Mouse (Mus musculus): Measurements from ENCODE around the gene Fbxw11. TPM values are rescaled to one million over a fixed set of nuclear protein-coding genes. Genes with fewer than 3 reads are reported as not detected.
A peak's percentile ranks its signal among the peaks of the same experiment; 100 is the strongest.

The Fbxw11 gene
- polyA plus RNA-seq, 1 experiment, result 44.5 TPM

DNA sequence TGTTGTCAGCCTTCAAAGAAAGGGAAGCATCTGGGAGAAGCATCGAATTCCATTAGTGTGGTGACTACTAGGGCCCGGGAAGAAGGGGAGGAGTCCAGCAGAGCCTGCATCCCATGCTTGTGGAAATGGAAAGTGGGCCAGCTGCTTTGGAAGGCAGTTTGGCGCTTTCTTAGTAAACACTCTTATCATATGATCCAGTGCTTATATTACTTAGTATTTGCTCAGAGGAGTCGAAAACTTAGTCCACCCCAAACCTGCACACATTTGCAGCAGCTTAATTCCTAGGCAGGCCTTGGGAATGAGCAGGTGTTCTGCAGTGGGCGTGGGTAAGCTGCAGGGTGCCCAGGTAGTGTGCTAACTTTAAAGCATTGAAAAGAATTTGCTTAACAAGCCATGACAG lies 89.9 kb downstream of the Fbxw11 start:
- Histone ChIP-seq H3K4me3 (no peak overlapping the region), H3K4me2 (ENCODE audit: low read depth) (no peak overlapping the region), H3K36me3 (ENCODE audit: control insufficient read depth, insufficient read depth) (peaks cover 45% of the 10 kb centered on the region), H3K79me2 (ENCODE audit: control insufficient read depth, insufficient read depth) (no peaks in the 10 kb centered on the region), H3ac (ENCODE audit: control insufficient read depth, insufficient read length) (no peak overlapping the region), H3K27me3 (ENCODE audit: control insufficient read depth, insufficient read depth, insufficient read length) (no peaks in the 10 kb centered on the region)
- TF ChIP-seq TCF3 (IDR thresholded peaks at IDR 0.05; ENCODE audit: insufficient read length, low read depth) (no peak), MAX (IDR thresholded peaks at IDR 0.05; ENCODE audit: low read depth) (no peak), TCF12 (IDR thresholded peaks at IDR 0.05; ENCODE audit: insufficient read depth, poor library complexity, severe bottlenecking) (no peak), MYOG (IDR thresholded peaks at IDR 0.05; ENCODE audit: control insufficient read depth in 1 of 3, insufficient read depth in 1 of 3, insufficient read length in 2 of 3, low read depth in 2 of 3) (no peak), REST (IDR thresholded peaks at IDR 0.05; ENCODE audit: insufficient read depth, insufficient read length) (no peak), POLR2AphosphoS2 (IDR thresholded peaks at IDR 0.05; ENCODE audit: insufficient read length, low read depth) (no peak)

DNA sequence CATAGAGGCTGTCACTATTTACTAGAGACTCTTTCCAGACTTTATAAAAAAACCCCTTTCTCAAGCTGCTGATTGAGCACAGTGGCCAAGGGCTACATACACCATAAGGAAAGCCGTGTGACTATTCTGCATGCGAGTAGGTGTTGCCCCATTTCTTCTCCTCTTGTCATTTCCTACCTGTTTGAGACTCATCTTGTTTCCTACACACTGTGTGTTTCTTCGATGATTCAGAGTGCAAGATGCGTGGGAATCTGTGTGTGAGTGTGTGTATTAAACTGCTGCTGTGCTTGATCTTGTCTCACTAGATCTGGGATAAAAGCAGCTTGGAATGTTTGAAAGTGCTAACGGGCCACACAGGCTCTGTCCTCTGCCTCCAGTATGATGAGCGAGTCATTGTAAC lies 90.7 kb downstream of the Fbxw11 start:
- Histone ChIP-seq H3K4me3 (no peak overlapping the region), H3K36me3 (ENCODE audit: control insufficient read depth, insufficient read depth) (peaks cover 51% of the 10 kb centered on the region), H3K79me2 (ENCODE audit: control insufficient read depth, insufficient read depth) (no peaks in the 10 kb centered on the region), H3ac (ENCODE audit: control insufficient read depth, insufficient read length) (no peak overlapping the region), H3K27me3 (ENCODE audit: control insufficient read depth, insufficient read depth, insufficient read length) (no peaks in the 10 kb centered on the region), H3K4me2 (ENCODE audit: low read depth) (no peak overlapping the region)
- TF ChIP-seq MYOG (IDR thresholded peaks at IDR 0.05; ENCODE audit: control insufficient read depth in 1 of 3, insufficient read depth in 1 of 3, insufficient read length in 2 of 3, low read depth in 2 of 3) (no peak), MYOD1 (IDR thresholded peaks at IDR 0.05; ENCODE audit: control insufficient read depth in 1 of 3, insufficient read length in 2 of 3, low read depth in 2 of 3) (no peak), E2F4 (IDR thresholded peaks at IDR 0.05; ENCODE audit: insufficient read depth) (no peak), TCF12 (IDR thresholded peaks at IDR 0.05; ENCODE audit: insufficient read depth, poor library complexity, severe bottlenecking) (no peak), TCF3 (IDR thresholded peaks at IDR 0.05; ENCODE audit: insufficient read length, low read depth) (no peak), MAX (IDR thresholded peaks at IDR 0.05; ENCODE audit: low read depth) (no peak), CEBPB (IDR thresholded peaks at IDR 0.05; ENCODE audit: insufficient read depth, poor library complexity, severe bottlenecking) (no peak)

DNA sequence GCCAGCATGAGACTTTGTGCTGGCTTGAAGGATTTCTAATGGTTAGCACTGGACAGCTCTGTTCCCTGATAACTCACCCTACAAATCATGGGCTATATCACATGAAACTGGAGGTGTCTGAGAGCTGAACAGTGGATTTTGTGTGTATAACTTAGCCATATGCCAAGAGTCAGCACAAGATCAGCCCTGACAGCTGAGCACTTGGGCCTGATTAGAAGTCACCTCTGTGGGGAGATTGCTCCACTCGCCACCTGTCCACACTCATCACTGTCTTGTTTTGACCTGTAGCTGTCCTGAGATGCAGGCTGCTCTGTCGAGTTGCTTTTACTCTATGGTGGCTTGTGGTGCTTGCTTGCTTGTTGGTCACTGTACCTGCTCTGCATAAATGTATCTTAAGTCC lies 93.8 kb downstream of the Fbxw11 start:
- no peak for TF ChIP-seq CEBPB (IDR thresholded peaks at IDR 0.05; ENCODE audit: insufficient read depth, poor library complexity, severe bottlenecking)
- TF ChIP-seq POLR2A (IDR thresholded peaks at IDR 0.05; ENCODE audit: insufficient read length, low read depth), result no peak
- TF ChIP-seq USF1 (IDR thresholded peaks at IDR 0.05; ENCODE audit: low read depth), result no peak
- no peak for TF ChIP-seq POLR2AphosphoS2 (IDR thresholded peaks at IDR 0.05; ENCODE audit: insufficient read length, low read depth)
- no peak for TF ChIP-seq MAX (IDR thresholded peaks at IDR 0.05; ENCODE audit: low read depth)
- peak; percentile 42 to 99 (median 96) for TF ChIP-seq MYOD1 (IDR thresholded peaks at IDR 0.05; ENCODE audit: control insufficient read depth in 1 of 3, insufficient read length in 2 of 3, low read depth in 2 of 3)
- peak in 2 of 3 experiments; percentile 28 to 78 for TF ChIP-seq MYOG (IDR thresholded peaks at IDR 0.05; ENCODE audit: control insufficient read depth in 1 of 3, insufficient read depth in 1 of 3, insufficient read length in 2 of 3, low read depth in 2 of 3)
- peak; percentile 55 for TF ChIP-seq TCF12 (IDR thresholded peaks at IDR 0.05; ENCODE audit: insufficient read depth, poor library complexity, severe bottlenecking)
- Histone ChIP-seq H3K79me2 (ENCODE audit: control insufficient read depth, insufficient read depth) (no peaks in the 10 kb centered on the region), H3K27me3 (ENCODE audit: control insufficient read depth, insufficient read depth, insufficient read length) (no peaks in the 10 kb centered on the region), H3K4me2 (ENCODE audit: low read depth) (no peak overlapping the region), H3K4me3 (no peak overlapping the region), H3K36me3 (ENCODE audit: control insufficient read depth, insufficient read depth) (peaks cover 70% of the 10 kb centered on the region), H3ac (ENCODE audit: control insufficient read depth, insufficient read length) (no peak overlapping the region)

DNA sequence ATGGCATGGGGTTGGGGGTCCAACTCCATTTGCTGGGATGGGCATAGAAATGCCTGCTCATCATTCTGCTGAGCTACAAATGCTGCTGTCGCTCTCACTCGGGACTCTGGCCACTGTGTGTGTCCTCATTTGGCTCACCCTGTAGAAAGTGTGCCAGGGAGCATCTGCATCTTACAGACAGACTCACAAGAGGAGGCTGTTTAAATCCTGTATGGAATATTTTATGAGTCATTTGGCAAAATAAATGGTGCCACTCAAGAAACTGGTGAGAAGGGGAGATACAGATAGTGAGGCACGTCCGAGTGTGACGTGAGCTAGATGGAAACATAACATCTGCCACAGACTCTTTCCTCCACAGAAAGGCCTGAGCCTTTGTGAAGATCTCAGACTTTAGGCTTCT lies 95.2 kb downstream of the Fbxw11 start:
- no peak overlapping the region for H3K4me2 ChIP-seq (ENCODE audit: low read depth)
- TF ChIP-seq E2F4 (IDR thresholded peaks at IDR 0.05; ENCODE audit: insufficient read depth) (no peak), POLR2AphosphoS2 (IDR thresholded peaks at IDR 0.05; ENCODE audit: insufficient read length, low read depth) (no peak), MYOD1 (IDR thresholded peaks at IDR 0.05; ENCODE audit: control insufficient read depth in 1 of 3, insufficient read length in 2 of 3, low read depth in 2 of 3) (no peak), REST (IDR thresholded peaks at IDR 0.05; ENCODE audit: insufficient read depth, insufficient read length) (no peak), POLR2A (IDR thresholded peaks at IDR 0.05; ENCODE audit: insufficient read length, low read depth) (no peak), MYOG (IDR thresholded peaks at IDR 0.05; ENCODE audit: control insufficient read depth in 1 of 3, insufficient read depth in 1 of 3, insufficient read length in 2 of 3, low read depth in 2 of 3) (no peak), TCF12 (IDR thresholded peaks at IDR 0.05; ENCODE audit: insufficient read depth, poor library complexity, severe bottlenecking) (no peak), MAX (IDR thresholded peaks at IDR 0.05; ENCODE audit: low read depth) (no peak), CEBPB (IDR thresholded peaks at IDR 0.05; ENCODE audit: insufficient read depth, poor library complexity, severe bottlenecking) (no peak), TCF3 (IDR thresholded peaks at IDR 0.05; ENCODE audit: insufficient read length, low read depth) (no peak), USF1 (IDR thresholded peaks at IDR 0.05; ENCODE audit: low read depth) (no peak), SRF (IDR thresholded peaks at IDR 0.05; ENCODE audit: control insufficient read depth, insufficient read length, low read depth) (no peak)
- no peaks in the 10 kb centered on the region for H3K79me2 ChIP-seq (ENCODE audit: control insufficient read depth, insufficient read depth)
- H3K4me3 ChIP-seq, result no peak overlapping the region
- H3ac ChIP-seq (ENCODE audit: control insufficient read depth, insufficient read length), result no peak overlapping the region
- no peaks in the 10 kb centered on the region for H3K27me3 ChIP-seq (ENCODE audit: control insufficient read depth, insufficient read depth, insufficient read length)
- peaks cover 71% of the 10 kb centered on the region for H3K36me3 ChIP-seq (ENCODE audit: control insufficient read depth, insufficient read depth)

DNA sequence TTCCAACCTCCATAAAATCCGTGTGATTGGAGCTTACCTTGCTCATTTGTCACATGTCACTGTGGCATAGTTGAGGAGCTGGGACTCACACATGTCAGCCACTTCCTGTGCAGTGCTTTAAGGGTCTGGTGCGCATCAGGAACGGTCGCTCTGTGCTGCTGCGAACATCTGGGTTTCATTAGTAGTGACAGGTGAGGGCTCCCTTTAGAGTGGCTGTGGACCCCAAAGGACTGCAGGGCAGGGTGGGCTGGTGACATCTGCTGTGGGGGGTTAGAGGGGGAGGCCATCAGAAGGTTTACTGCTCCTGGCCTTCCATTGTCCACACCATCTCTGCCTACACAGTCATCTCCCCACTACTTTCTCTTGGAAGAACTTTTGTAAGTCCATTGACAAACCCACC lies 101.4 kb downstream of the Fbxw11 start:
- Histone ChIP-seq H3K27me3 (ENCODE audit: control insufficient read depth, insufficient read depth, insufficient read length) (no peaks in the 10 kb centered on the region), H3ac (ENCODE audit: control insufficient read depth, insufficient read length) (no peak overlapping the region), H3K36me3 (ENCODE audit: control insufficient read depth, insufficient read depth) (peaks cover 60% of the 10 kb centered on the region), H3K4me2 (ENCODE audit: low read depth) (no peak overlapping the region), H3K79me2 (ENCODE audit: control insufficient read depth, insufficient read depth) (no peaks in the 10 kb centered on the region), H3K4me3 (no peak overlapping the region)
- TF ChIP-seq MYOD1 (IDR thresholded peaks at IDR 0.05; ENCODE audit: control insufficient read depth in 1 of 3, insufficient read length in 2 of 3, low read depth in 2 of 3), result no peak
- TF ChIP-seq SRF (IDR thresholded peaks at IDR 0.05; ENCODE audit: control insufficient read depth, insufficient read length, low read depth), result no peak
- TF ChIP-seq POLR2AphosphoS2 (IDR thresholded peaks at IDR 0.05; ENCODE audit: insufficient read length, low read depth), result no peak
- TF ChIP-seq MAX (IDR thresholded peaks at IDR 0.05; ENCODE audit: low read depth), result no peak
- TF ChIP-seq MYOG (IDR thresholded peaks at IDR 0.05; ENCODE audit: control insufficient read depth in 1 of 3, insufficient read depth in 1 of 3, insufficient read length in 2 of 3, low read depth in 2 of 3), result no peak
- TF ChIP-seq REST (IDR thresholded peaks at IDR 0.05; ENCODE audit: insufficient read depth, insufficient read length), result no peak
